Mouse (Mus musculus) testis, postnatal 10 days (tissue): ENCODE data around the gene Rasgrp3.
A peak's percentile ranks its signal among the peaks of the same experiment; 100 is the strongest.

ENCODE experiments used
- DNase-seq: peaks from one replicate; pipeline ENCODE4 v3.0.0; 2021; ENCODE audit warnings: low spot score

Rasgrp3 gene

GRCm38 (mm10) chr17:75539130-75539529, 103.4 kb downstream of the Rasgrp3 start:
- DNase-seq: no peak

DNA sequence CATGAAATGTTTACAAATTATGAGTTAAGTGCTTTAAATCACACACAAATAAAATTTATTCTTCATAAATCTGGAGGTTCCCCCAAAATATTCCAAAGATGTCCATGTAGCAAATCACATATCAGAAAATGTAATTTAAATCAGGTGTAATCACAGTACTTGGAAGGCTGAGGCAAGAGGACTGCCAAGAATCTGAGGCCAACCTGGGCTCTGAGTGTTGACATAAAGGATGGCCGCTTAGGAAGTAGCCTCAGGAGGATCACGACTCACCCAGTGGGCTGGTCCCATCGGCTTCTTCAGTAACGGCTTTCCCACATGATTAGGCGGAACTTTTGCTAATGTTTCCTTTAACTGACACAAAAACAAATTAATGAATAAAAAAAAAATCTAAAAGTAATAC, 104.1 kb downstream of the Rasgrp3 start:
- no peak for DNase-seq

DNA sequence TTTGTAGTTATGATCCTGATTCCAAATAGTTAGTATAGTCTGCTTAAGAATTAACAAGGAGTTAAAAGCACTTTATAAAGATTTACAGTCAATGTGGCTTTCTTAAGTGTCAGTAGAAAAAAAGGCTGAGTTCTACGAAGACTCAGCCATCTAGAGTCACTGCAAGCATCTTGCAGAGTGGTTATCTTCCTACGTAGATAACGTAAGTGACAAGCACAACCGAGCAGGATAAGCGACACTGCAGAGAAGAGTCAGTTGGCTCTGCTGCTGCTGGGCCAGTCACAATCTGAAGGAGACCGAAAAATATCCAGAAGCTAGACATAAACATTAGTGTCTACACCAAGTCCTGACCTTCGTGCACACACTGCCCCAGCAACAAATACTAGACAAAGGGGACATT, 107.7 kb downstream of the Rasgrp3 start:
- no peak for DNase-seq

- no peak for DNase-seq
Observed at GRCm38 (mm10) chr17:75544262-75544661, 108.6 kb downstream of the Rasgrp3 start.

DNA sequence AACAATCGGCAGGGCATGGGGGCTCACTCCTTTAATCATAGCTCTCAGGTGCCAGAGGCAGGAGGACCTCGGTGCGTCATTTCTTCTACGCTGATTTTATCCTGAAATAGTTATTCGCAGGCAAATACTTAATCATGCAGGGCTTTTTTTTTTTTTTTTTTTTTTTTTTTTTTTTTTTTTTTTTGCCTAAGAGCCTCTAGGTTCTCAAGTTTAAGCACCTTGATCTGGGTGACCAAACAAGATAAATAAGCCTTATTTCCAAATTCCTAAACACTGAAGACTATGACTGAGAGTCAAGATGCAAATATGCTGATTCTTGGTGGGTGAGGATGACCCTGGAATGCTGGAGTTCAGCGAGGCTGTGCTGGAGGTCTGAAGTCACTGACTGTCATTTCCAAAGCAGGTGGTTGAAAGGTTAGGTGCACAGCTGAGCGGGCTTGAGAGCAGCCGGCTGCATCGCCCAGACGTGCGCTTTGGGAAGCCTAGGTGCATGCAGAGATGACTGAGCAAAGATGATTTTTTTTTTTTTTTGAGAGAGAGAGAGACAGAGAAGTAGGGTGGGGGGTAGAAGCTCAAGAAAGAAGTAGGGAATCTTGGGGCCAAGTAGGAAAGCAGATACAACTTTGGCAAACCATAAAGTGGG, 115.2 kb downstream of the Rasgrp3 start:
- DNase-seq: no peak

DNA sequence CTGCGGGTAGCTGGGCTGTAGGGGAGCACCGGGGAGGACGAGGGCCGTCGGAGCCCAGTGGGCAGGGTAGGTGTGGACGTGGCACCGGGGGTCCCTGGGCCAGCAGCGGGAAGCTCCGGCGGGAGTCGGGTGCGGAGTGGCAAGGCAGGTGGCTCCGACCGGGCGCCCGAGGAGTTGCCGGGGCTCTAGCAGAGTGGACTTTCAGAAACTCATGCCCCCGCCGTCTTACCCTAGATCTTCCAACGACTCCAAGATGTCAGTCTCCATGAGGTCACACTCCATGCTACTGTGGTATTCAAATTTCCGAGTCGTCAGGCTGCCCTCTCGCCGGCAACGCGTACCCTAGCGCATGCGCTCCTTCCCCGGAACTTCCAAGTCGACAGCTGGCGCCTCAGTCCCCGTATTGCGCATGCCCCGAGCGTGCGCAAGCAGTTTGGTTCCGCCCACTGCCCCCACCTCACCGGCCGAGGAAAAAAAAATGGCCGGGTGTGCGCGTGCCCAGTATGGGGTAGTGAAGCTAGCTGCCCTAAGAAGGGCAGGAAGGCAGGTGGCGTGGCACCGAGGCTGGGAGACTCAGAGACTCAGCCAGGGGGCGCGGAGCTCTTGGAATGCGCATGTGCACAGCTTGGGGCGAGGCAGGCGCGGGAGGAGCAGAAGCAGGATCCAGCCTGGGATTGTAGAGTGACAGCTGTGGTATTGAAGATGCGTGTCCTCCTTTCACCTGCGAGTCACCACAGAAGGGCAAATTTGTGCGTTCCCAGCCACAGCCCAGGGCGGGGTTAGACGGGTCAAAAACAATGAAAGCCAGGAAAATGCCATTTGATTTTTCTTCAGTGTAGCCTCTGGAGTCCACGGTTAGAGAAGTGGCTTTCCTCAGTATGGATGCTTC, 116.1 kb downstream of the Rasgrp3 start, which contains the start of gene Fam98a:
Gene Fam98a (minus strand): TSS at position 435 of the 889 bp plus-strand sequence.
- peak; percentile 98 for DNase-seq

DNA sequence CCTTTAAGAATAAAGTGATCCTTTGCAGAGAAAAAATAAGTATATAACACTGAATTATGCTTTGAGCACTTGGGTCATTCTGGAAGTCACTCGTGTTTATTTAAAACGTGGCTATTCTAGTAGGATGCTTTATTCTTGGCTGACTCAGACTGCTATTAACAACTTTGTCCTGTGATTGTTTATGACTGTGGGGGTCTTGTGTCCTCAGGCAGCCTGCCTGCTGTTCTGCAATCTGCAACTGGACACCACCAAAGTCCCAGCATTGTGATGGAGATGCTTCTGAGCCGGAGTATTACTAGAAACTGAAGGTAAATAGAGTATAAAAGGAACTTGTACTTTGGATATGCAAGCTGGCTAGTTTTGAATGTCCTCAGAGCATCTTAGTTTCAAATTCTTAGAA, 121.3 kb downstream of the Rasgrp3 start:
- no peak for DNase-seq

- DNase-seq: no peak
Observed at GRCm38 (mm10) chr17:75558041-75558440, 122.3 kb downstream of the Rasgrp3 start.

GRCm38 (mm10) chr17:75575608-75576007, 139.9 kb downstream of the Rasgrp3 start:
- no peak for DNase-seq
